In genomic region chr1:162748761-162749160, GRCm38 (mm10) we compare ENCODE assay signal across 22 mouse cellular contexts. TPM values are rescaled to one million over a fixed set of nuclear protein-coding genes. Genes with fewer than 3 reads are reported as not detected.
DNase-seq lines count a peak whose midpoint lies in the region; ATAC-seq and TF ChIP-seq lines count a peak whose summit lies in the region.
"Had no signal": no experiment of that assay in that cellular context is flagged by ENCODE, and none has a peak within 500 bp of the region (broad histone marks: within the 10 kb centered on the region; RNA-seq: fewer than 3 reads in every experiment).

No protein-coding gene starts in this region.

- DNase-seq in heart, adult 11 months = peak; percentile 68
- no peak for DNase-seq in heart, postnatal 25 days (ENCODE audit: low spot score)
- DNase-seq in left cerebral cortex, adult 2 months (ENCODE audit: extremely low spot score in 1 of 2, low spot score in 2 of 2) = no peak
- DNase-seq in layer of hippocampus, postnatal 14 days (ENCODE audit: low spot score in 2 of 2) = no peak
- no peak for DNase-seq in left cerebral cortex, postnatal 14 days (ENCODE audit: low spot score in 2 of 2)
- DNase-seq: adrenal gland, adult 8-10 months; adrenal gland, postnatal 14 days; adrenal gland, postnatal 36 days; cerebellum, adult 11-12 months; cerebellum, adult 2 months; cerebellum, adult 9-10 months; cerebellum, postnatal 25 days; embryo, embryonic 11 days had no signal

- H3K4me3 ChIP-seq in left cerebral cortex, adult 2 months = no peak overlapping the region
- H3K4me3 ChIP-seq: embryonic facial prominence, embryonic 13.5 days; embryonic facial prominence, embryonic 15.5 days; erythroblast, embryonic 14.5 days; forebrain, embryonic 10.5 days; forebrain, embryonic 12.5 days had no signal

- intact Hi-C loops in heart, postnatal 25 days (cut with DNase I) = loop anchor here (10.0 kb wide), 1 partner anchor 394 kb away; no protein-coding TSS in a partner anchor
- intact Hi-C loops in left cerebral cortex, adult 2 months (cut with DNase I) = no loop called here
- intact Hi-C loops in left cerebral cortex, postnatal 14 days (cut with DNase I) = no loop called here

- 0 out of 2 replicates have a peak, but pooled peaks have one; percentile 42 for ATAC-seq in common myeloid progenitor, adult 5-6 weeks (replicated peaks; ENCODE audit: low read depth, poor library complexity, severe bottlenecking)
- ATAC-seq in megakaryocyte progenitor cell, adult 5-6 weeks (replicated peaks; ENCODE audit: poor library complexity) = peak; percentile 48
- ATAC-seq: activated CD4-positive, CD25-positive, alpha-beta regulatory T cell, adult 4 months; forebrain, embryonic 14.5 days had no signal

- H3K27ac ChIP-seq in left cerebral cortex, adult 2 months = no peak overlapping the region
- H3K27ac ChIP-seq: embryonic facial prominence, embryonic 13.5 days; embryonic facial prominence, embryonic 15.5 days; forebrain, embryonic 10.5 days; forebrain, embryonic 12.5 days had no signal

- no peak for TF ChIP-seq CTCF in left cerebral cortex, adult 2 months (IDR thresholded peaks at IDR 0.05)

RNA-seq across cellular contexts. Expression of gene Prrc2c, which starts 8.4 kb away (rescaled TPM):
- total RNA-seq in heart, postnatal 25 days (2021) = 10 to 100 TPM; 74.4 to 83.8 TPM
- total RNA-seq in common myeloid progenitor, adult 5-6 weeks (2017) = 237 and 253 TPM in 2 replicates
- total RNA-seq in megakaryocyte progenitor cell, adult 5-6 weeks (2015) = 221 and 254 TPM in 2 replicates
- total RNA-seq in megakaryocyte progenitor cell, adult 5-6 weeks (2017) = 97.3 and 159 TPM in 2 replicates
- total RNA-seq in left cerebral cortex, adult 2 months (2021) = 100 to 1,000 TPM; 218 to 220 TPM
- total RNA-seq in layer of hippocampus, postnatal 14 days (2021) = 100 to 1,000 TPM; 183 to 205 TPM
- 100 to 1,000 TPM; 214 to 219 TPM for total RNA-seq in left cerebral cortex, postnatal 14 days (2021)
